Mouse (Mus musculus) cerebellum, adult 18-20 months (tissue): ENCODE measurements at regions not wholly inside any gene's neighbourhood (a gene's known extent, or its start where the extent isn't known, plus 50 kb on each side); places are given as distances from the start of the nearest gene placed in this dataset.

Experiments used
- DNase-seq, 2 experiments: peaks; one replicate each; pipeline ENCODE4 v3.0.0; 2021

GRCm38 (mm10) chr13:100988671-100989531 lies 155.7 kb upstream of the Slc30a5 start:
- no peak for DNase-seq

DNA sequence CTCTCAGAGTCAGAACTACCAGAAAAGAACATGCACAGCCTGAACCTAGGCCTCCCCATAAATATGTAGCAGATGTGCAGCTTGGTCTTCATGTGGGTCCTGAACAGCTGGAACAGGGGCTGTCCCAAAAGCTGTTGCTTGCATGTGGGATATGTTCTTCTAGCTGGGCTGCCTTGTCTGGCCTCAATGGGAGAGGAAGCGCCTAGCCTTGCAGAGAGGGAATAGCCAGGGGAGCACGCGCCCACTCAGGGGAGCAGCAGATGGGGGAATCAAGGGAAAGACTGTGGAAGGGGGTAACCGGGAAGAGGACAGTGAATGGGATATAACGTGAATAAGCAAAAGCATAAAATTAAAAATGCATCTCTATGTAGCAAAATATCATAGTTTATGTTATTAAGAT lies 154.9 kb upstream of the Slc30a5 start:
- DNase-seq: no peak

- DNase-seq: no peak
Measured at GRCm38 (mm10) chr13:100975741-100976140, 142.5 kb upstream of the Slc30a5 start.

DNA sequence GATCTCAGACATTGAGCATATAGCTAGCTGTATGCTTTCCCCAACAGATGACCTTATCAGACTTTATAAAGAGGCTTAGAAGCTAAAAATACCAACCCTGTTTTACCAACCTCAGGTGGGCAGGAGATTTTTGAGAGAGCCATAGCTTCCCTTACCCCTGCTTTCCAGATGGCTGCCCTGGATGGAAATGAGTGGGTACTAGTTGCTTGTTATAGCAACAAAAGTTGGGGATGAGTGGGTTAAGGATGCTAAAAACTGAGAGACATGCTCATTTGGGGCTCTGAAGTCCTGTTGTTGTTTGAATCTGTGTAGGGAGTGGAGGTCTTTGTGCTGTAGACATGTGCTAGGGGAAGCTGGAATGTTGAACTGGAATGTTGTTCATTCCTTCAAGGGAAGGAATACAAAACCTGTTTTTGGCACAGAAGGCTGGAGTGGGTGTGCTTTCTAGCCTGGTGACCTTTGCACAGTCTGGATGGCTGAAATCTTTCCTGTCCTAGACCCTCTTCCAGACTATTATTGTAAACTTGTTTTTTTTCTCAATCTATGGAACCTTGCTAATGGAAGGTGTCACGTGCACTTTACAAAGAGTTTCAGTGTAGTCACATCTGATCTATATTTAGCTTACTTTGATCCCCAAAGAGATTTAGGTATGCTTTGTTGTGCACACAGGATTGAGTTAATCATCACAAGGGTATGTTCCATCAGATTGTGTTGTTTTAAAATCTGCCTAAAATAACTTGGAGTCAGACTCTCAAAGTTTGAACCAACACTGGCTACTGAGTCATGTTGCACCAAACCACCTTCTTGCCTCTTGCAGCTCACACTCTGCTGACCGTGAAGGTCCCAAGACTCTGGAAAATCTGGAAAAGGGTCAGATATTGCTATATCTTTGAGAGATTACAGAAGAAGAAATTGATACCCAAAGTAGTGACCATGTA lies 138.1 kb upstream of the Slc30a5 start:
- DNase-seq: no peak

DNA sequence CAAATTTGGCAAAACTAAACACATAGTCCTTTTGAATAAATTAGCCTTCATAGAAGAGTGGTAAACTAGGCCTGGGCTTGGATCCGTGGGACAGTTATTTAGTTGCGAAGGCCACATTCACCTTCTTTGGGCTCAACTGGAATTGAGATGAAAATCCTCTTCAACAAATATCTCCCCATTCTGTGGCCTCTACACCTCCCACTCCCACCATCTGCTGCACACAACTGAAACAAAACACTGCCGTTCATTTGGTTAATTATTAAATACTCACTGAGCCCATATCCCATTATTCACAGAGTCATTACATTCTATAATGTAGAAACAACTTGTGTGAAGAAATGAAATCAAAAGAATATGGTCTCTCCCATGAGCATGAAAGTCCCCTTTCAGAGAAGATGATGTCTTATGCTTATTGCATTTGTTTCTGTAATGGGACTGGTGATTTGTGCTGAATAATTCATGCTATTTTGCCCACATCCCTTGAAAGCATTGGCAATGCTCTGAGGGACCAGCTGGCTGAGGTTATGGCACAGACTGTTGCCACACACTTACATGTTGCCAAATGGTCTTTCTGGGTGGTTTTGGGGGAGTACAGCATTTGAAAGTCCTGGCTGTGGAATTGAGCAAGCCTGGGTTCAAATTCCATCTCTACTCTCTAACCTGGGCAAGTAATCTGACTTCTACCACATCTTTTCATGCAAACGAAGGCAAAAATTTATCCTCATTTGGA lies 129.7 kb upstream of the Slc30a5 start:
- peak; percentile 12 to 22 for DNase-seq

DNA sequence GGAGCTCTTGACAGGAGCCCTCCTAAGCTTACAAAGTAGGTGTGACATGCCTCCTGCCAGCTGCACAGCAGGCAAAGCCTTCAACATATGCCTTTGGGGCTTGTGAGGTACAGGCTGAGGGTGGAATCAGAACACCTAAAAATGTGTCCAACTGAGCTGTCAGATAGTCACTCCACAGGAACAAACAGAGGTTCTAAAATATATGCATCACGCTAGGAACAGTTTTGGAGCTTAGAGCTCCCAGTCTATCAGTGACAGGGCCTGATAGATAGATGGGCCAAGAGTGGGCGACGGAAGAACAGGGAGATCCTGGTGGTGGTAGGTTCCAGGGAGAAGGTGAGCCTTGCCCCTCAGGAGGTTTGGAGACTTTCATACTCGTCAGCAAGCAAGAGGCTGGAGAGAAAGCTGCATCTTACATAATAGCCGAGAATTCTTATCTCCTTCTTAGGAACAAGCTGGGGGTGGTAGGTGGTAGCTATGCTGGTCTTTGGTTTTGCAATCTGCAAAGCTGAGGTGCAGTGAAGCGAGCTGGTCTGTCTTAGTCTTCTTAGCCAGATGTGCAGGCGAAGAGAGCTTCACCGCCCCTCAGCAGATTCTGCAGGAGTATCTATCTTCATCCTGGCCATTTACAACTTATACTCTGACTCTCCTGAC lies 121.5 kb upstream of the Slc30a5 start:
- no peak for DNase-seq

DNA sequence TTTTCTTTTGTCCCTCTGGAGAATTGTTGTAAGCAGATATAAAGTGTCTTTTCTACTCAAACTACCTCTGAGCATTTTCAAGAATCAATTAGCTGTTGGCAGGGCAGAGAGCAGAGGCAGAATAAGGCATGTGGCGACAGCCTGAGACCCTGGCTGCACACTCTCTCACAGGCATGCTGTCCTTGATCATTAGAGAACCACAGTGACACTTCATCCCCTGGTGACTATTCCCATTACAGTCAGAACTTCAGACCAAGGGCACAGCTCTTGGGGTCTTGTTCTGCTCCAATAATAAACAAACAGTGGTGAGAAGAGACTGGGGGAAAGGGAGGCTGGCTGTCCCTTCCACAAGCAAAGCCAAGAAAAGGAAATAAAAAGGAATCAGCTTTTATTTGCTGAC lies 120.9 kb upstream of the Slc30a5 start:
- no peak for DNase-seq

GRCm38 (mm10) chr13:100951185-100951508 lies 117.9 kb upstream of the Slc30a5 start:
- DNase-seq: no peak

DNA sequence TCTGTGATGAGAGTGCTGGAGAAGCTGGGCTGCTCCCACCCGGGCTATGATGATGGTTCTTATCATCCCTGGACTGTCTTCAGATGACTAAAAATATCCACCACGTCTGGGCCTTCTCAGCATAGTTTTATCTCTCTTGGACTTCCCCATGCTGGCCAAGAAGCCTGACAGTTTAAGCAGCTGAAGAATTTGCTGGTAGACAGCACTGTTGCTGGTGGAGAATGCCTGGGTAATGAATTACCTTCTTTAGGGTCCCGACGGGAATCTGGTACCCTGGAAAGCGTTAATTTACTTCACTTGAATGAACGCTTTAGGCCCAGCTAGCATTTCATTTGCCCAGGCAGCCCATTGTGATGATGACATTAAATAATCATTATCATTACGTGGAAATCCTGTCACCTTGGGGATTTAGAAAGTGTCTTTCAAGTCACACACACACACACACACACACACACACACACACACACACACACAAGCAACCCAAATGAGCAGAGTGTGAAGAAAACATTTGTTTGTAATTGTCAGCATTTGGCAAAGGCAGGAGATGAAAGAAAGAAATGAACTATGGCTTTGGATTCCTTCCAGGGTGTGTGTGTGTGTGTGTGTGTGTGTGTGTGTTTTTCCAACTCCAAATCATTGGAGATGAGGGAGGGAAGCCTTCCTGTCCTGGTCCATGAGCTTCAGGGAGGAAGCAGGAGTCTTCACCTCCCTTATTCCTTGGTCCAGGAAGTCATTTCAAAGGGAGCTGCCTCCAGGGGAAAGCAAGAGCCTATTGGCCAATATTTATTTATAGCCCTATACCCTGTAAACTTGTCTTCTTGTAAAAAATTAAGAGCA lies 117.3 kb upstream of the Slc30a5 start:
- no peak for DNase-seq

- no peak for DNase-seq
Measured at GRCm38 (mm10) chr13:100943206-100943848, 110.1 kb upstream of the Slc30a5 start.

GRCm38 (mm10) chr13:100940791-100941190 lies 107.6 kb upstream of the Slc30a5 start:
- peak; percentile 23 to 25 for DNase-seq

DNA sequence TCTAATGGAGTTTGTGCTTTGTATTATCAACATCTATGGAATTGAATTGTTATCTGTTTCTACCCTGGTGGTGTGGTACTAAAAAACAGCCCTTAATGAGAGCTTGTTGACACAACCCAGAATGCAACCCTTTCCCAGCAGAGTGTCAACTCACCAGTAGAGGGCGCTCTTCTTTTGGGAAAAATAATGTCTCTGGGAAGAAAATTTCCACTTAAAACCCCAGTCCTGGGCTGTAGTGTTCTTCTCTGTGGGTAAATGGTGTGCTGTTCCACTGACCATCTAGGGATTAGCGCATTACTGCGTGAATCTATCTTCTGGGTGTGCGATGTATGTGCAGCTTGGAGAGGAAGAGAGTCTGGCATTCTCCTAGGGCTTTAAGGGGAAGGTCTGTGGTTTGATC lies 106.5 kb upstream of the Slc30a5 start:
- peak; percentile 67 to 78 for DNase-seq

- DNase-seq: no peak
Measured at GRCm38 (mm10) chr13:100933265-100933664, 100.0 kb upstream of the Slc30a5 start.

DNA sequence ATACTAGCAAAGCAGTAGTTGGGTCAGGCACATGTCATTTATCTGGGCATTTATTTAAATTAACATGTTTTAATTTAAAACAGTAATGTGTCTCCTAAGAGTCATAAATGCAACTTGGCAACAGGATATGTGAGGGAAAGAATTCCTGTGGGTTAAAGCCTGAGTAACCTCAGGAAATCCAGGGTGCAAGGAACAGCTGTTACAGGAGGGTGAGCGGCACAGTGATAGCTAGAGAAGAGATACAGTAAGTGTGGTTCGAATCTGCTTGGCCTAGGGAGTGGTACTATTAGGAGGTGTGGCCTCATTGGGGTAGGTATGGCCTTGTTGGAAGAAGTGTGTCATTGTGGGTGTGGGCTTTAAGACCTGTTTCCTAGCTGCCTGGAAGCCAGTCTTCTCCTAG lies 66.3 kb upstream of the Slc30a5 start:
- DNase-seq: no peak

GRCm38 (mm10) chr13:100893871-100894270 lies 60.6 kb upstream of the Slc30a5 start:
- no peak for DNase-seq

GRCm38 (mm10) chr13:100893096-100893495 lies 59.9 kb upstream of the Slc30a5 start:
- no peak for DNase-seq

GRCm38 (mm10) chr13:100892647-100893071 lies 59.4 kb upstream of the Slc30a5 start:
- peak in 1 of 2 experiments; percentile 8 for DNase-seq

DNA sequence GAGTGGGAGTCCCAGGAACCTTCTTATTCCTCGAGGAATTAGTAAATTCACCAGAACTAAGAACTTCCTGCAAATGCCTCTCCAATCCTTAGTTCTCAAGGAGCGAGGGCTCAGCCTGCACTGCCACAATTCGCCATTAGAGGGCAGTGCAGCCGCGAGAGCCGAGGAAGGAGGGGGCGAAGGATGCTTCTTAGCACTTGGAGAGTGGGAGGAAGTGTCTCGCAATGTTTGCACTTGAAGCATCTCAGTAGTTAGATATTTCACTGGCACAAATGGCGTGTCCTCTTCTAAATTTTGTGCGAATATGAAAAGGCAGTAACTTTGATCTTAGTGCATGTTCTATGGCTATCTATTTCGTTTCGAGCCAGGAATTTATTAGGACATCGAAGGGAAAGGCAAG lies 59.0 kb upstream of the Slc30a5 start:
- DNase-seq: peak; percentile 64 to 79

GRCm38 (mm10) chr13:100890457-100890856 lies 57.2 kb upstream of the Slc30a5 start:
- DNase-seq: no peak

- no peak for DNase-seq
Measured at GRCm38 (mm10) chr13:100888481-100888880, 55.3 kb upstream of the Slc30a5 start.

DNA sequence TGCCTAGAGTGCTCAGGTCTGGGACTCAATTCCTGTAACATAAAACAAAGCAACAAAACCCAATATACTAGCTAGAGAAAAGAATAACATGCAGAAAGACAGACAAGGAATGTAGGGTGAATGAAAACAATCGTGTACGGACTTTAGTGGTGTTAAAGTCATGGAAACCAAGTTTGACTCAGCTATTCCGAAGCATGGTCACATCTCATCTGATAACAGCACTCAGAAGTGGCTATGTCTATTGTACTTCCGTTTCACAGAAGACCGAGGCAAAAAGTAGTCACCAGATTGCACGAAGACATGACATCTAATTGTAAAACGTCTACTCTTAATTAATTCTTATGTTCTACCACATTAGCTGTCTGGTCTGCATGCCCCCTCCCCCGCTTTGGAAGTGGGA lies 50.5 kb upstream of the Slc30a5 start:
- DNase-seq: no peak
